Mouse (Mus musculus) testis, adult 2 months (tissue): ENCODE results near the gene 4930435E12Rik.

Experiments
- CTCF ChIP-seq: fragments of 200-500 bp; IDR thresholded peaks from 2 replicates; pipeline ENCODE4 v1.5.1; 2012; ENCODE audit warnings: low read depth, mild to moderate bottlenecking, inconsistent platforms, low read length, moderate library complexity; ENCODE audit not compliant: control insufficient read depth, insufficient read depth, insufficient replicate concordance
- POLR2A ChIP-seq: fragments of 200-500 bp; IDR thresholded peaks from 2 replicates; pipeline ENCODE4 v1.6.1; 2012; ENCODE audit warnings: low read depth, mild to moderate bottlenecking, inconsistent platforms, low read length, moderate library complexity; ENCODE audit not compliant: control insufficient read depth

DNA sequence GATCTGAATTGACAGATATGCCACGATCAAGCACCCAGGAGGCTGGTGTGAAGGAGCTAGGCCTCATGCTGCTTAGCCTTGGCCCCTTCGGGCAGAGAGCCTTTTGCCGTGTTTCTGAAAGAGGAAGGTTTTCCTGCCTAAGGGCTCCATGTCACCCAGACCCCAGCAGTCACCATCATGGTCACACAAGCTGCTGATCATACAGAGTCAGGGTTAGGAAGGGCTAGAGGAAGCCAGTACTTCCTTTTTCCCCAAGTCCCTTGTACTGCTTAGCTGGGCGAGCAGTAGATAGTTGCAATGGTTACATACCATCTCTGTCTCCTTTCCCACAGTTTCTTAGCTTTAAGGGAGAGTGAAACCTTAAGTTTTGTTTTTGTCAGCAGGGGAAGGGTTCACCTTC is 65.0 kb downstream of the 4930435E12Rik start:
- TF ChIP-seq POLR2A (no peak), CTCF (no peak)
